11 mouse cellular contexts compared by ENCODE assay signal in the genomic region with DNA sequence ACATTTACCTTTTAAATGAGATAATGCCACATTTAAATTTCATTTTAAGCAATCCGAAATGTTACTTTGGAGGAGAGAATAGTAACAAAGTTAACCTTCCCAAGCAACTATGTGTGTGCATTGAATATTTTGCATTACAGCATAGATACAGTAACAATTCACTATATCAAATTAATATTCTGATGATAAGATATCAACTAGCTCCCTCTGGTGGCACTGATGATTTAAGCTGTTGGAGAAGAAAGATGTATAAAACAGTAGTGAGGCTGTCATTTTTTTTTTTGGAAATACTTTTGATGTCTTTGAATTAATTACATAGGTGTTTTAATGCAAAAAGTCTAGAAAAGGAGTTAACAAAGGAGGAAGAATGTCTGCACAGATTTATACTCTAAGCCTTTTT. TPM values are rescaled to one million over a fixed set of nuclear protein-coding genes. Genes with fewer than 3 reads are reported as not detected.
A peak's percentile ranks its signal among the peaks of the same experiment; 100 is the strongest.
DNase-seq lines count a peak whose midpoint lies in the region; ATAC-seq and TF ChIP-seq lines count a peak whose summit lies in the region.
"Had no signal": no experiment of that assay in that cellular context is flagged by ENCODE, and none has a peak within 500 bp of the region (broad histone marks: within the 10 kb centered on the region; RNA-seq: fewer than 3 reads in every experiment).

No protein-coding gene starts in this region.

- H3K27me3 ChIP-seq in liver, adult 2 months (ENCODE audit: control insufficient read depth, insufficient read depth, low read length) = no peaks in the 10 kb centered on the region
- H3K27me3 ChIP-seq in liver, embryonic 12.5 days (replicated peaks) = no peaks in the 10 kb centered on the region

- H3K4me1 ChIP-seq in liver, adult 2 months (ENCODE audit: control insufficient read depth, insufficient read depth, low read length) = no peaks in the 10 kb centered on the region
- H3K4me1 ChIP-seq in liver, embryonic 12.5 days = no peaks in the 10 kb centered on the region
- H3K4me1 ChIP-seq: embryonic facial prominence, embryonic 13.5 days had no signal

- TF ChIP-seq POLR2A in liver, adult 2 months (IDR thresholded peaks at IDR 0.05; ENCODE audit: extremely low read depth, insufficient read depth, low read length) = no peak

- WGBS in liver, adult 2 months = 85% methylated on average over 1 of the region's 1 CpGs
- 48% methylated on average over 1 of the region's 1 CpGs for WGBS in liver, embryonic 12.5 days (ENCODE audit: insufficient replicate concordance)

- H3K36me3 ChIP-seq in liver, adult 2 months (ENCODE audit: control insufficient read depth, insufficient read depth, low read length) = no peaks in the 10 kb centered on the region
- no peaks in the 10 kb centered on the region for H3K36me3 ChIP-seq in liver, embryonic 12.5 days
- H3K36me3 ChIP-seq: embryonic facial prominence, embryonic 13.5 days had no signal

- no peak for ATAC-seq in liver, embryonic 12.5 days
- ATAC-seq: midbrain, embryonic 16.5 days had no signal

- no peak overlapping the region for H3K27ac ChIP-seq in liver, adult 2 months (replicated peaks; ENCODE audit: insufficient read depth, low read depth, low read length)
- no peak overlapping the region for H3K27ac ChIP-seq in liver, embryonic 12.5 days
- H3K27ac ChIP-seq: embryonic facial prominence, embryonic 13.5 days had no signal

- peak; percentile 19 for DNase-seq in heart, adult 8-10 months (ENCODE audit: low spot score)
- DNase-seq in heart, adult 11 months = no peak
- DNase-seq in liver, adult 2 months (ENCODE audit: extremely low read depth, low read depth, low spot score) = peak; percentile 22
- DNase-seq in NIH3T3 (ENCODE audit: low read depth) = peak; percentile 80
- DNase-seq in lung, postnatal 14 days = peak; percentile 54
- DNase-seq in spleen, adult 12 weeks (ENCODE audit: low spot score) = no peak
- no peak for DNase-seq in urinary bladder, adult 18-20 months (ENCODE audit: low spot score in 2 of 2)
- DNase-seq: left cerebral cortex, postnatal 4 days had no signal

- H3K9ac ChIP-seq in liver, adult 2 months (ENCODE audit: low read depth, low read length) = no peak overlapping the region
- H3K9ac ChIP-seq in liver, embryonic 12.5 days = no peak overlapping the region
- H3K9ac ChIP-seq: embryonic facial prominence, embryonic 13.5 days had no signal

- no peak overlapping the region for H3K4me3 ChIP-seq in liver, adult 2 months (ENCODE audit: insufficient read depth, low read depth, low read length)
- no peak overlapping the region for H3K4me3 ChIP-seq in liver, embryonic 12.5 days
- H3K4me3 ChIP-seq: embryonic facial prominence, embryonic 13.5 days had no signal

- H3K9me3 ChIP-seq in liver, embryonic 12.5 days (replicated peaks) = no peaks in the 10 kb centered on the region
- H3K9me3 ChIP-seq: embryonic facial prominence, embryonic 13.5 days had no signal

- TF ChIP-seq CTCF in liver, adult 2 months (IDR thresholded peaks at IDR 0.05; ENCODE audit: low read depth, low read length) = no peak

- H3K79me2 ChIP-seq in liver, adult 2 months (ENCODE audit: control insufficient read depth, insufficient read depth, low read length) = no peaks in the 10 kb centered on the region

- no peak overlapping the region for H3K4me2 ChIP-seq in liver, embryonic 12.5 days
- H3K4me2 ChIP-seq: embryonic facial prominence, embryonic 13.5 days had no signal

RNA-seq across cellular contexts. Expression of gene Mocs2, which starts 26.5 kb away (rescaled TPM):
- total RNA-seq in heart, adult 8-10 months (2022) = 10 to 100 TPM; 30.3 to 48.4 (median 39.8) TPM
- total RNA-seq in liver, adult 2 months (2014; rRNA removed) = 114 and 136 TPM in 2 replicates
- polyA plus RNA-seq in liver, adult 2 months (2012; rRNA removed) = 45.1 and 52.6 TPM in 2 replicates
- 44.1 and 45.4 TPM in 2 replicates for polyA plus RNA-seq in liver, embryonic 12.5 days (2016; fragmentation: Nextera tagmentation; extraction: Ambion mirVana)

Comparison
In these comparisons a context has a peak if more than half of its experiments do, and no peak if none do; other contexts are left out.
1. DNase-seq: peak in heart, adult 8-10 months (single experiment), liver, adult 2 months (single experiment), NIH3T3 (single experiment) and lung, postnatal 14 days (single experiment); none in heart, adult 11 months (single experiment), spleen, adult 12 weeks (single experiment) and urinary bladder, adult 18-20 months (0 of 2).